Mouse (Mus musculus) subcutaneous adipose tissue, adult 2 months (tissue): ENCODE measurements around the gene Camk1. TPM values are rescaled to one million over a fixed set of nuclear protein-coding genes. Genes with fewer than 3 reads are reported as not detected.

ENCODE experiments used
- polyA plus RNA-seq: library from polyadenylated mRNA; depleted of rRNA; stranded (reverse); fragments of >200 nt; gene quantifications from 2 replicates; pipeline ENCODE4 v1.2.3, GENCODE M21; 2012; ENCODE audit warnings: low replicate concordance; rRNA removed

Camk1 gene
- polyA plus RNA-seq, result 99.6 and 113 TPM in 2 replicates

GRCm38 (mm10) chr6:113343177-113344092, at the start of gene Camk1:
Gene Camk1, minus strand, starts transcription at chr6:113343984.

GRCm38 (mm10) chr6:113388960-113389359, 45.2 kb upstream of the Camk1 start, which contains the start of gene Ttll3:
Gene Ttll3, plus strand, starts transcription at chr6:113389260.

DNA sequence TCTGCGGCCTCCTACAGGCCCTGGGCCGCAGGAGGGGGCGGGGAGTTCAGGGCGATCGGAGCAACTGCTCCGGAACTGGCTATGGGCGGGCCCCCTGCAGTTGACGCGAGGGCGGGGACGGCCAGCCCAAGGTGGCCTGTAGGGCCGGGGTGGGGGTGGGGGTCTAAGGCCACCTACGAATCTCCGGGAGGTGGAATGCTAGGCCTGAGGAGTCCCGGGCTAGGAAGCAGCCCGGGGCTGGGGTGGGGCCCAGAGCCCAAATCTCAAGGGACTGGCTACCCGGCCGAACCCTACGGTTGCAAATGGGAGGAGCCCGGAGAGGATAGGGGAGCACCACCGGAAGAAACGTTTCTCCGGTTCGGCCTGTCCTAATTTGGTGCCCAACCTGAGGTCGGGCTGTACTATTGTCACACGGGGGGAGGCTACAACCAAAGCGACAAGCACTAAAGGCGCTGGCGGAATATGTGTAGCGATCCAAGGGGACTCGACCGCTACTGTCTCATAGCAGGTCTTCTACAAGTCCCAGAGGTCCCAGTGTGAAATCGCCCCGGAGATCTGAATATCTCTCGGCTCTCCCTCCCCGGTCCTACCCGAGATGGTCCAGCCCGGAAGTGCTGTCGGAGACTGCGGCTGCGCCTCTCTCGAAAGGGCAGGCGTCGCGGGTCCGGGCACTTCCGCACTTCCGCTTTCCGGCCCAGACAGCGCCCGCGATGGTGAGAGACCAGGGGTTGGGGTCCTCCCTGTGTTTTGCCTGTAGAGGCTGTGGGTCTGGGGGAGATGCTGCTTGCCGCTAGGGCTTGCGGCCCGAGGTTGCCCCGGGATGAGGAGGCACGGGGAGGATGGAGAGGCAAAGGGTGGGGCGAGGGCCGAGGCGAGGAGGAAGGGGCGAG, 34.0 kb upstream of the Camk1 start, which contains the start of the genes Tada3 and Arpc4:
Gene Tada3, minus strand, starts transcription at position 388 of the 890 bp plus-strand sequence.
Gene Arpc4, plus strand, starts transcription at position 620 of the 890 bp plus-strand sequence.

DNA sequence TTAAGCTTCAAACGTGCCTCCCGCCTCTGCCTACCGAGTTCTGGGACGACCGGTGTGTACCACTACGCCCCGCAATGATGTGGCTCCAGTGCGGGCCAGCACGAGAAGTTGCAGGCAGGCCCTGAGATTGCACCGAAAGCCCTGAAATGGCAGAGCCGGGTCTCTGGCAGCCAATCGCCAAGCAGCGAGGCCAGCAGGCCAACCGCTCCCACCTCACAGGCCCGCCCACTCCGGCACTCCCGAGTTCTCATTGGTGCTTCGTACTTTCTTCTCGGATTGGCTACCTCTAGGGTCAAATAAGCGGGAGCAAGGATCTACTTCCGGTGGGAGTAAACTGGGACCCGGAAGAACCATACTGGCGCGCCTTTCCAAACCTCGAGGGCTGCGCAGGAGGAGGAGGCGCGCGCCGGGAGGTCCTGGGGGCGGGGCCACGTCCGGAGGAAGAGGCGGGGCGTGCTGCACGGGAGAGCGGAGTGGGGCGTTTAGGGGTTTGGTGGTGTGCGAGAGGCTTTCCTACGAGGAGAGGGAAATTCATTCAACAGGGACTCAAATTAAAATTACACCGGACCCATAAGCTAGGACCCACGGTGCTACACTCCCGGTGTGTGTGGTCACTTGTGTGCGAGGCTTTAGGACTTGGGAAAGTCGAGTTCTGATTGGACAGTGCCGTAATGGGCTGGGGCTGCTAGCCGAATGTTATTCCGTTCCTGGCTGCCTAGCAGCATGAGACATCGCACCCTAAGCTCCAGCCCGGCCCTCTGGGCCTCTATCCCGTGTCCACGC, 17.1 kb downstream of the Camk1 start, which contains the start of gene Ogg1:
Gene Ogg1, plus strand, starts transcription at position 440 of the 783 bp plus-strand sequence.

DNA sequence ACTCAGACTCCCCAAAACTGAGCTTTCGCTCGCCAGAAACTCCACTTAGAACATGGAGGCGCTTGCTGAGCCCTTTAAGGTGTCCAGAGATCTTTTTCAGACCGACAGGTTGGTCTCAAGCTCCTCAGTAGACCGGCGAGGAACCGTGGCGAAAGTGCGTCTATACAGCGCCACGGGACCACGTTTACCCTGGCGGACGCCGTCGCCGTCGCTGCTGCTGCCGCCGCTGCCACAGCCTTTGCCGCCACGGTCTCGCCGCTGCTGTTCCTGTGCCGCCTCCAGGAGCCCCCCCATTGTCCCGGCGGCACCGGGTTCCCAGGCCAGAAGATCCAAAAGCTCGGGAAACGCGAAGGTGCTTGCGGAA, 36.8 kb downstream of the Camk1 start, which contains the start of gene Brpf1:
Gene Brpf1, plus strand, starts transcription at position 152 of the 364 bp plus-strand sequence.

Other genes with a start within 250 kb of the Camk1 start
- 0.33 and 0.44 TPM in 2 replicates for gene Lhfpl4, start 148.6 kb downstream of the Camk1 start, polyA plus RNA-seq
- 40.1 and 51.3 TPM in 2 replicates for gene Mtmr14, start 106.1 kb downstream of the Camk1 start, polyA plus RNA-seq
- 0.04 and 0.10 TPM in 2 replicates for gene Cpne9, start 61.7 kb downstream of the Camk1 start, polyA plus RNA-seq
- 17.8 and 26.7 TPM in 2 replicates for gene Brpf1, start 36.8 kb downstream of the Camk1 start, polyA plus RNA-seq
- gene Ogg1, start 17.0 kb downstream of the Camk1 start, polyA plus RNA-seq, result 28.4 and 29.2 TPM in 2 replicates
- gene Tada3, start 33.9 kb upstream of the Camk1 start, polyA plus RNA-seq, result 28.1 and 28.6 TPM in 2 replicates
- gene Arpc4, start 34.1 kb upstream of the Camk1 start, polyA plus RNA-seq, result 94.6 and 97.5 TPM in 2 replicates
- gene Ttll3, start 45.3 kb upstream of the Camk1 start, polyA plus RNA-seq, result 6.0 and 11.1 TPM in 2 replicates
- 60.9 and 97.5 TPM in 2 replicates for gene Rpusd3, start 75.4 kb upstream of the Camk1 start, polyA plus RNA-seq
- 1,367 and 6,336 TPM in 2 replicates for gene Cidec, start 91.8 kb upstream of the Camk1 start, polyA plus RNA-seq
- 90.4 and 99.5 TPM in 2 replicates for gene Jagn1, start 98.6 kb upstream of the Camk1 start, polyA plus RNA-seq
- 10.3 and 39.0 TPM in 2 replicates for gene Il17re, start 114.5 kb upstream of the Camk1 start, polyA plus RNA-seq
- gene Il17rc, start 127.4 kb upstream of the Camk1 start, polyA plus RNA-seq, result 62.5 and 102 TPM in 2 replicates
- gene Creld1, start 139.3 kb upstream of the Camk1 start, polyA plus RNA-seq, result 31.6 and 59.5 TPM in 2 replicates
- gene Prrt3, start 157.9 kb upstream of the Camk1 start, polyA plus RNA-seq, result 0.12 TPM in 1 of 2 replicates, not detected in the other
- 74.0 and 95.2 TPM in 2 replicates for gene Emc3, start 187.7 kb upstream of the Camk1 start, polyA plus RNA-seq
- 0.40 and 2.9 TPM in 2 replicates for gene Fancd2, start 187.7 kb upstream of the Camk1 start, polyA plus RNA-seq